Mouse (Mus musculus) lung, adult 2 months (tissue): ENCODE measurements around the gene Zfp810. TPM values are rescaled to one million over a fixed set of nuclear protein-coding genes. Genes with fewer than 3 reads are reported as not detected.

Experiments used
- DNase-seq: peaks from one replicate; pipeline ENCODE4 v3.0.0; 2022
- H3K4me1 ChIP-seq: fragments of 200-500 bp; 2 replicates; pipeline ENCODE4 v1.6.1; 2011; ENCODE audit warnings: low read length; ENCODE audit not compliant: control insufficient read depth, insufficient read depth
- H3K4me3 ChIP-seq: fragments of 200-500 bp; replicated peaks from 2 replicates; pipeline ENCODE3; 2011; ENCODE audit warnings: low read depth, mild to moderate bottlenecking, control low read depth, low read length; ENCODE audit errors: extremely low read depth
- CTCF ChIP-seq: fragments of 200-500 bp; IDR thresholded peaks from 2 replicates; pipeline ENCODE4 v1.5.1; 2011; ENCODE audit warnings: mild to moderate bottlenecking, low read length, control low read depth; ENCODE audit not compliant: insufficient read depth
- POLR2A ChIP-seq: fragments of 200-500 bp; IDR thresholded peaks from 2 replicates; pipeline ENCODE4 v1.6.1; 2011; ENCODE audit warnings: low read depth, mild to moderate bottlenecking, control low read depth, low read length, borderline replicate concordance; ENCODE audit errors: extremely low read depth
- WGBS: fragments of 180-500 bp; shearing (Covaris S2); methylation state at CpG from one replicate; pipeline ENCODE4 v1.1.7; 2018; 5-methylcytosine and 5-hydroxymethylcytosine counted together
- polyA plus RNA-seq: library from polyadenylated mRNA; depleted of rRNA; stranded (reverse); fragments of >200 nt; gene quantifications from 2 replicates; pipeline ENCODE4 v1.2.3, GENCODE M21; 2012; rRNA removed

Gene Zfp810
- 7.1 and 9.8 TPM in 2 replicates for polyA plus RNA-seq

- no peaks in the 10 kb centered on the region; the same call in 1 of the 2 replicates for H3K4me1 ChIP-seq
Measured at GRCm38 (mm10) chr9:22307156-22307919, at the start of gene Zfp810. Gene Zfp810, minus strand, starts transcription at chr9:22307648.

GRCm38 (mm10) chr9:22355919-22356318 lies 48.5 kb upstream of the Zfp810 start:
- no peak overlapping the region for H3K4me3 ChIP-seq
- no peak for DNase-seq
- no peak for TF ChIP-seq CTCF
- TF ChIP-seq POLR2A, result no peak
- 92% methylated on average over 3 of the region's 3 CpGs for WGBS
- H3K4me1 ChIP-seq, result no peaks in the 10 kb centered on the region

More at GRCm38 (mm10) chr9:22307156-22307919, at the start of gene Zfp810:
- H3K4me3 ChIP-seq, result peak within 1 kb of the TSS; percentile 89
- under 1% methylated on average over 56 of the region's 56 CpGs for WGBS
- peak; percentile 86 for DNase-seq
- TF ChIP-seq POLR2A (peak; percentile 76; the same call in 1 of the 2 replicates), CTCF (no peak)

- WGBS, result 93% methylated on average over 5 of the region's 5 CpGs
- Histone ChIP-seq H3K4me3 (no peak overlapping the region), H3K4me1 (no peaks in the 10 kb centered on the region)
- no peak for TF ChIP-seq CTCF
- no peak for TF ChIP-seq POLR2A
- DNase-seq, result no peak
Measured at GRCm38 (mm10) chr9:22353901-22354300, 46.5 kb upstream of the Zfp810 start.

GRCm38 (mm10) chr9:22353465-22353864 lies 46.0 kb upstream of the Zfp810 start:
- DNase-seq, result no peak
- Histone ChIP-seq H3K4me1 (no peaks in the 10 kb centered on the region), H3K4me3 (no peak overlapping the region)
- WGBS, result 93% methylated on average over 5 of the region's 5 CpGs
- TF ChIP-seq POLR2A (no peak), CTCF (no peak)

GRCm38 (mm10) chr9:22340331-22340730 lies 32.9 kb upstream of the Zfp810 start:
- 63% methylated on average over 1 of the region's 1 CpGs for WGBS

GRCm38 (mm10) chr9:22337217-22337616 lies 29.8 kb upstream of the Zfp810 start:
- TF ChIP-seq CTCF, result no peak
- TF ChIP-seq POLR2A, result no peak
- H3K4me3 ChIP-seq, result no peak overlapping the region
- no peaks in the 10 kb centered on the region for H3K4me1 ChIP-seq
- DNase-seq, result no peak
- WGBS, result 99% methylated on average over 2 of the region's 2 CpGs

More at GRCm38 (mm10) chr9:22340331-22340730, 32.9 kb upstream of the Zfp810 start:
- DNase-seq, result no peak
- Histone ChIP-seq H3K4me3 (no peak overlapping the region), H3K4me1 (no peaks in the 10 kb centered on the region)
- no peak for TF ChIP-seq POLR2A
- TF ChIP-seq CTCF, result no peak

GRCm38 (mm10) chr9:22327475-22328387 lies 20.3 kb upstream of the Zfp810 start:
- no peaks in the 10 kb centered on the region; the same call in 1 of the 2 replicates for H3K4me1 ChIP-seq
- peak; percentile 92 for DNase-seq
- 1% methylated on average over 32 of the region's 32 CpGs for WGBS
- peak; percentile 92 for TF ChIP-seq CTCF
- TF ChIP-seq POLR2A, result peak; percentile 67
- H3K4me3 ChIP-seq, result peak overlapping the region; percentile 78

GRCm38 (mm10) chr9:22327099-22327474 lies 19.6 kb upstream of the Zfp810 start:
- no peak overlapping the region for H3K4me3 ChIP-seq
- peak; percentile 58 for DNase-seq
- WGBS, result 19% methylated on average over 9 of the region's 9 CpGs
- H3K4me1 ChIP-seq, result no peaks in the 10 kb centered on the region; the same call in 1 of the 2 replicates
- no peak for TF ChIP-seq CTCF

GRCm38 (mm10) chr9:22324579-22324978 lies 17.1 kb upstream of the Zfp810 start:
- WGBS, result 97% methylated on average over 1 of the region's 1 CpGs

More at GRCm38 (mm10) chr9:22324579-22324978, 17.1 kb upstream of the Zfp810 start:
- no peaks in the 10 kb centered on the region; the same call in 1 of the 2 replicates for H3K4me1 ChIP-seq
- TF ChIP-seq CTCF (no peak), POLR2A (no peak)
- H3K4me3 ChIP-seq, result no peak overlapping the region
- no peak for DNase-seq
